Mouse (Mus musculus) liver, embryonic 14.5 days (tissue): ENCODE data around the gene Txndc9. TPM values are rescaled to one million over a fixed set of nuclear protein-coding genes. Genes with fewer than 3 reads are reported as not detected.

Experiments used
- ATAC-seq: fragments of 200-750 bp; cut with Nextera tagmentation; 2 replicates; pipeline ENCODE4 v1.8.0; 2017; ENCODE audit warnings: moderate number of reproducible peaks, mild to moderate bottlenecking, moderate library complexity; ENCODE audit not compliant: insufficient read depth
- DNase-seq, 3 experiments: peaks; one replicate each; pipeline ENCODE4 v3.0.0-alpha.2; 2012 to 2013; ENCODE audit warnings: low read depth in 3 of 3, low spot score in 3 of 3
- H3K27ac ChIP-seq: fragments of 300-500 bp; sonication (generic); 2 replicates; pipeline ENCODE4 v1.5.1; 2014; ENCODE audit warnings: moderate library complexity, mild to moderate bottlenecking, control low read depth, inconsistent platforms
- H3K27me3 ChIP-seq: fragments of 300-500 bp; sonication (generic); 2 replicates; pipeline ENCODE4 v1.6.1; 2014; ENCODE audit warnings: mild to moderate bottlenecking, low read length, moderate library complexity; ENCODE audit not compliant: control insufficient read depth, insufficient read depth
- H3K36me3 ChIP-seq: fragments of 300-500 bp; sonication (generic); replicated peaks from 2 replicates; pipeline ENCODE4 v1.6.1; 2014; ENCODE audit warnings: low read depth; ENCODE audit not compliant: control insufficient read depth, insufficient read depth
- H3K4me1 ChIP-seq, 2 experiments: fragments of 200-500 bp in 1 of 2; fragments of 300-500 bp in 1 of 2; sonication (generic) in 1 of 2; replicated peaks; 2 replicates each; pipeline ENCODE4 v1.6.1; 2012 to 2014; ENCODE audit warnings: antibody characterized with exemption in 1 of 2, inconsistent platforms in 1 of 2, low read length in 1 of 2; ENCODE audit not compliant: control insufficient read depth in 2 of 2, insufficient read depth in 2 of 2
- H3K4me2 ChIP-seq: fragments of 300-500 bp; sonication (generic); 2 replicates; pipeline ENCODE4 v1.6.1; 2014; ENCODE audit warnings: low read depth, mild to moderate bottlenecking, control low read depth, moderate library complexity
- H3K4me3 ChIP-seq, 2 experiments: fragments of 200-500 bp in 1 of 2; fragments of 300-500 bp in 1 of 2; sonication (generic) in 1 of 2; 2 replicates each; pipeline ENCODE4 v1.5.1; 2012 to 2014; ENCODE audit warnings: low read depth in 2 of 2, low read length in 2 of 2, mild to moderate bottlenecking in 2 of 2, control low read depth in 1 of 2, inconsistent platforms in 1 of 2, moderate library complexity in 1 of 2; ENCODE audit not compliant: insufficient read depth in 1 of 2
- H3K9ac ChIP-seq: fragments of 300-500 bp; sonication (generic); replicated peaks from 2 replicates; pipeline ENCODE4 v1.6.1; 2014; ENCODE audit warnings: mild to moderate bottlenecking, control low read depth, moderate library complexity
- H3K9me3 ChIP-seq: fragments of 300-500 bp; sonication (generic); 2 replicates; pipeline ENCODE4 v1.6.1; 2016; ENCODE audit warnings: low read length, mixed read lengths; ENCODE audit not compliant: control insufficient read depth
- CTCF ChIP-seq: IDR thresholded peaks from 2 replicates; pipeline ENCODE4 v1.5.1; 2016; ENCODE audit warnings: antibody characterized with exemption, low read depth, control low read depth
- EP300 ChIP-seq: IDR thresholded peaks from 2 replicates; pipeline ENCODE4 v1.6.1; 2016; ENCODE audit warnings: antibody characterized with exemption, low read depth
- WGBS: fragments of 180-500 bp; shearing (Covaris S2); extraction: QIAGEN DNeasy Blood & Tissue Kit; methylation state at CpG from one replicate; pipeline ENCODE4 v1.1.7; 2014; ENCODE audit not compliant: insufficient replicate concordance; 5-methylcytosine and 5-hydroxymethylcytosine counted together
- polyA plus RNA-seq, 2 experiments: library from polyadenylated mRNA; depleted of rRNA in 1 of 2; stranded (reverse) in 1 of 2; unstranded in 1 of 2; fragments of >200 nt; fragmentation: Nextera tagmentation in 1 of 2; extraction: Ambion mirVana in 1 of 2; gene quantifications; 2 replicates each; pipeline versions ENCODE4 v1.2.1 to v1.2.3; 2012 to 2014

Gene Txndc9
- polyA plus RNA-seq, 2 experiments: 20.5 to 65.9 TPM

GRCm38 (mm10) chr1:37998371-37999199 is 892 bp upstream of the Txndc9 start:
- Histone ChIP-seq H3K4me2 (peak overlapping the region; percentile 87), H3K9me3 (no peaks in the 10 kb centered on the region), H3K4me1 (peaks cover 21 to 35% of the 10 kb centered on the region in 2 experiments), H3K36me3 (peaks cover 22% of the 10 kb centered on the region), H3K9ac (peak overlapping the region; percentile 94), H3K27ac (peak overlapping the region; percentile 87), H3K4me3 (peak overlapping the region; percentile 88 to 94), H3K27me3 (no peaks in the 10 kb centered on the region)
- no peak for TF ChIP-seq EP300
- TF ChIP-seq CTCF: no peak
- peak; percentile 57 for ATAC-seq
- WGBS: 2% methylated on average over 46 of the region's 47 CpGs
- peak in 1 of 3 experiments; percentile 36 for DNase-seq

DNA sequence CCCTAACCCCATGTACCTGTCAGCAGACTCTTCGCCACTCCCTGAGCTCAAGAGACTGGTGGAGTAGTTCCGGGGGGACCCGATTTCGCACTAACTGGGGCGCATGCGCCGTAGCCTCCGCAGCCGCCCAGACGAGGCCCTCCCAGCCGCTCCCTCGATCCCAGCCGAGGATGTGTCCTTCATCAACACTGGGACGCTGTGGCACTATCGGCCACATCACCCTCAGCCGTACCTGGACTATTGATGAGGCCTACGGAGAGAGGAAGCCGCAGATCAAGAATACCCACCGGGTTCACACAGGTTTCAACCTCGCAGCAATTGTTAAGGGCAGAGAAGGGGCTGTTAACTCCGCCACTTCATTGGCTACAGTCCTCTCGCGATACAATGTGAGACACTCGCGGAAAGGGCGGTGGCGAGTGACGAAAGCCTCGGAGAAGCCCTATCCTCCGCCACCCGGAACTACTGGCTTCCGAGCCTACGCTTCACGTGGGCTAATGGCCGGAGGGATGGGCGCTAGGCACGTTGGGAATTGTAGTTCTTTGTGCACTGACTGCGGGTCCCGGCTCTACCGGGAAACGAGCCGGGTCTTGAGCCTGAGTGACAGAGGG is 712 bp downstream of the Txndc9 start:
- no peaks in the 10 kb centered on the region for H3K27me3 ChIP-seq
- ATAC-seq: peak; percentile 85
- TF ChIP-seq CTCF (no peak; the same call in 1 of the 2 replicates), EP300 (peak; percentile 39)
- WGBS: under 1% methylated on average over 42 of the region's 42 CpGs
- peak overlapping the region; percentile 88 to 94 for H3K4me3 ChIP-seq
- peak overlapping the region; percentile 87 for H3K27ac ChIP-seq
- peak overlapping the region; percentile 87 for H3K4me2 ChIP-seq
- H3K4me1 ChIP-seq: peaks cover 19 to 29% of the 10 kb centered on the region in 2 experiments
- no peaks in the 10 kb centered on the region for H3K9me3 ChIP-seq
- peaks cover 36% of the 10 kb centered on the region for H3K36me3 ChIP-seq
- DNase-seq: peak; percentile 99
- H3K9ac ChIP-seq: peak overlapping the region; percentile 94

GRCm38 (mm10) chr1:37996226-37996625 is 1.5 kb downstream of the Txndc9 start:
- peak in 1 of 3 experiments; percentile 58 for DNase-seq
- TF ChIP-seq EP300 (no peak), CTCF (no peak)
- H3K4me3 ChIP-seq: peak overlapping the region; percentile 88 to 94
- WGBS: 14% methylated on average over 3 of the region's 3 CpGs
- H3K4me2 ChIP-seq: peak overlapping the region; percentile 87
- H3K9ac ChIP-seq: peak overlapping the region; percentile 73
- no peaks in the 10 kb centered on the region for H3K9me3 ChIP-seq
- H3K27me3 ChIP-seq: no peaks in the 10 kb centered on the region
- ATAC-seq: no peak
- peaks cover 14 to 23% of the 10 kb centered on the region in 2 experiments for H3K4me1 ChIP-seq
- H3K27ac ChIP-seq: peak overlapping the region; percentile 66
- peaks cover 43% of the 10 kb centered on the region for H3K36me3 ChIP-seq

DNA sequence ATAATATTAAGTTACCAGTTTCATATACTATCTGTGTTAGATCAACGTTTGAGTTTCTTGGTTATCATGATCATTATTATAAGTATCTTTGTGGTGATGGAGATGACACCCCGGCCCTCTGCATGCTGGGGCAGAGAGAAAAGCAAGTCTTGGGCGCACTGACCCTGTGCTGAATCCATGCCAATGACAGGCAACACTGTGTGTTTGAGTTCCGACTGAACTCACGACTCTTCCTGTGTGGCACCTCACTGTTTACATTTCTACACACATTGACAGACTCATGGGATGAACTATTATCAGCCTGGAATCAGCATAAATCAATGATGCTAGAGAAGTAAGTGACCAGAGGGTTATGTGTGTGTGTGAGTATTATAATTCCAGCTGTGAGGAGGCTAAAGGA is 9.8 kb downstream of the Txndc9 start:
- no peaks in the 10 kb centered on the region for H3K4me1 ChIP-seq
- H3K36me3 ChIP-seq: peaks cover 65% of the 10 kb centered on the region
- H3K4me2 ChIP-seq: no peak overlapping the region
- H3K27ac ChIP-seq: no peak overlapping the region
- ATAC-seq (no peak), DNase-seq (no peak)
- 79% methylated on average over 5 of the region's 5 CpGs for WGBS
- H3K4me3 ChIP-seq: no peak overlapping the region
- no peak for TF ChIP-seq CTCF
- TF ChIP-seq EP300: no peak
- no peaks in the 10 kb centered on the region for H3K9me3 ChIP-seq
- no peaks in the 10 kb centered on the region for H3K27me3 ChIP-seq
- H3K9ac ChIP-seq: no peak overlapping the region

DNA sequence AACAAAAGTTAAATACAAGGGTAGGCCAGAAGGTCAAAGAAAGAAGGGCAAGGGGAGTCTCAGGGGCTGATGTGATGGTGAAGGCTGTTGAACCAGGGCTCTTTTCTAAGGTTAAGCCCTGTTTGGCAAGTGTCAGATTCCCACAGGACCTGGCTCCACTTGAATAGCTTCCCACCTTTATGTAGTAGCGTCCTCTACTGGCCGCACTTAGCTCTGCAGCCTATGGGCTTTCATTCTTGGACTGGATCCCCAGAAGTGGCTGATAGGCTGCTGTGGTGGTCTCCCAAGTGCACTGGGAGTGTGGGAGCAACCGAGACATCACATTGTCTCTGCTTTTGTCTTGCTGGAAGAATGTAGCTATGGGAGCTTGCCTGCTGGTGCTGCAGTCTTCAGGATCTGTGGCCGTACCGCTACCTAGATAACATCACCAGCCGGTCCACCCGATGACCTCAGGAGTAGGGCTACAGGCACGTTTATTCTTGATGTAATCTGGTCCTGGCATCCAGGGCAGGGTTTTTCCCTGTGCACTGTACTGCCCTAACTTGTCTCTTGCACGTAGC is 11.8 kb downstream of the Txndc9 start:
- no peaks in the 10 kb centered on the region for H3K27me3 ChIP-seq
- no peak for DNase-seq
- H3K9me3 ChIP-seq: no peaks in the 10 kb centered on the region
- no peak overlapping the region for H3K9ac ChIP-seq
- H3K27ac ChIP-seq: no peak overlapping the region
- WGBS: 70% methylated on average over 9 of the region's 9 CpGs
- peaks cover 47% of the 10 kb centered on the region for H3K36me3 ChIP-seq
- H3K4me3 ChIP-seq: no peak overlapping the region
- no peak for TF ChIP-seq EP300
- peak; percentile 78 for TF ChIP-seq CTCF
- ATAC-seq: no peak
- no peak overlapping the region for H3K4me2 ChIP-seq
- H3K4me1 ChIP-seq: no peaks in the 10 kb centered on the region
